Mouse (Mus musculus) heart, adult 2 months (tissue): Measurements from ENCODE around the gene Naf1. TPM values are rescaled to one million over a fixed set of nuclear protein-coding genes. Genes with fewer than 3 reads are reported as not detected.

Experiments
- DNase-seq, 2 experiments: peaks; one replicate each; pipeline ENCODE4 v3.0.0; 2021
- H3K27ac ChIP-seq: fragments of 200-600 bp; 2 replicates; pipeline ENCODE4 v1.8.1; 2022
- H3K27me3 ChIP-seq: fragments of 200-500 bp; 2 replicates; pipeline ENCODE4 v1.6.1; 2012; ENCODE audit warnings: mild to moderate bottlenecking, low read length, inconsistent platforms, mixed read lengths; ENCODE audit not compliant: control insufficient read depth, insufficient read depth
- H3K36me3 ChIP-seq: fragments of 200-500 bp; 2 replicates; pipeline ENCODE4 v1.6.1; 2012; ENCODE audit warnings: low read length, inconsistent platforms; ENCODE audit not compliant: control insufficient read depth, insufficient read depth
- H3K4me1 ChIP-seq: fragments of 200-500 bp; 2 replicates; pipeline ENCODE4 v1.6.1; 2011; ENCODE audit warnings: low read length; ENCODE audit not compliant: control insufficient read depth, insufficient read depth
- H3K4me3 ChIP-seq: fragments of 200-600 bp; 2 replicates; pipeline ENCODE4 v1.8.1; 2022
- H3K79me2 ChIP-seq: fragments of 200-500 bp; replicated peaks from 2 replicates; pipeline ENCODE4 v1.6.1; 2012; ENCODE audit warnings: mild to moderate bottlenecking, inconsistent platforms, low read length, moderate library complexity, mixed read lengths; ENCODE audit not compliant: control insufficient read depth, insufficient read depth
- H3K9ac ChIP-seq: fragments of 200-500 bp; 2 replicates; pipeline ENCODE4 v1.6.1; 2012; ENCODE audit warnings: low read depth, mild to moderate bottlenecking, control low read depth, inconsistent platforms, low read length, mixed read lengths
- CTCF ChIP-seq: fragments of 200-600 bp; IDR thresholded peaks from 2 replicates; pipeline ENCODE4 v1.8.1; 2022; ENCODE audit warnings: antibody characterized with exemption, mild to moderate bottlenecking, moderate library complexity
- EP300 ChIP-seq: fragments of 200-500 bp; IDR thresholded peaks from 2 replicates; pipeline ENCODE4 v1.6.1; 2011; ENCODE audit warnings: low read depth, low read length, control low read depth; ENCODE audit not compliant: insufficient read depth
- POLR2A ChIP-seq: fragments of 200-500 bp; IDR thresholded peaks from 2 replicates; pipeline ENCODE4 v1.6.1; 2011; ENCODE audit warnings: mild to moderate bottlenecking, low read depth, low read length, control low read depth; ENCODE audit not compliant: insufficient read depth
- WGBS: fragments of 180-500 bp; shearing (Covaris S2); methylation state at CpG from one replicate; pipeline ENCODE4 v1.1.7; 2018; 5-methylcytosine and 5-hydroxymethylcytosine counted together
- intact Hi-C: fragments of 180-260 bp; cut with DNase I; formaldehyde crosslinking; loops from one replicate; pipeline ENCODE4 v1.15.1; 2025
- polyA plus RNA-seq: library from polyadenylated mRNA; depleted of rRNA; stranded (reverse); fragments of >200 nt; gene quantifications from 2 replicates; pipeline ENCODE4 v1.2.3, GENCODE M21; 2012; rRNA removed
- total RNA-seq, 2 experiments: library from RNA; stranded (reverse); gene quantifications; 2 replicates each; pipeline ENCODE4 v1.2.3; 2021

The Naf1 gene
- total and polyA plus RNA-seq, 3 experiments: 2.3 to 5.4 (median 4.6) TPM

DNA sequence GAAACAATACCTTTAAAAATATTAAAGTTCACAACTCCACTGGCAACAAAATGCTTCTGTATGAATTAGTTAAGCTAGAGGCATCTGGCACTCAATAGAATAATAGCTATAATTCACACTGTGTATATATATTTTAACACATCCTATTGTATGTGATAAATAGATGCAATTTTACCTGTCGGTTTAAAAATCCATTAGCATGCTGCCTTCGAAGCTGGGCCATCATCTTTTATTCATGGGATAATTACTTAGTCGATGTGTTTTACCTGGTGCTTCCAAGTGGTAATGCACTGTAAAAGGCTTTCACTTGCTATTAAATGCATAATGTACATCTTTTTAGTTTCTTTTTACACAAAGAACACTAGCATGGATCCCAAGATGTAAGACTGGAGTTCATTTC is 76.2 kb downstream of the Naf1 start:
- intact Hi-C loops: no loop called here
- no peaks in the 10 kb centered on the region for H3K36me3 ChIP-seq
- H3K4me1 ChIP-seq: no peaks in the 10 kb centered on the region
- H3K27ac ChIP-seq: no peak overlapping the region
- no peaks in the 10 kb centered on the region for H3K27me3 ChIP-seq
- no peak for TF ChIP-seq CTCF
- TF ChIP-seq POLR2A: no peak
- no peak for TF ChIP-seq EP300
- DNase-seq: no peak
- H3K4me3 ChIP-seq: no peak overlapping the region
- no peak overlapping the region for H3K9ac ChIP-seq
- no peaks in the 10 kb centered on the region for H3K79me2 ChIP-seq
- 70% methylated on average over 3 of the region's 3 CpGs for WGBS

Other genes starting within 250 kb of the Naf1 start
- not detected for gene Npy5r, start 172.1 kb upstream of the Naf1 start, total RNA-seq
- gene Npy5r, start 172.1 kb upstream of the Naf1 start, polyA plus RNA-seq: not detected in 2 replicates
- gene Npy1r, start 163.0 kb upstream of the Naf1 start, total RNA-seq: 1 to 10 TPM; 1.8 to 2.6 TPM
- 4.0 and 4.3 TPM in 2 replicates for gene Npy1r, start 163.0 kb upstream of the Naf1 start, polyA plus RNA-seq